Mouse (Mus musculus) adrenal gland, postnatal 10 days (tissue): ENCODE measurements around the gene Vamp5. TPM values are rescaled to one million over a fixed set of nuclear protein-coding genes. Genes with fewer than 3 reads are reported as not detected.

Experiments used
- DNase-seq: peaks from one replicate; pipeline ENCODE4 v3.0.0; 2021; ENCODE audit warnings: mixed read lengths
- total RNA-seq, 2 experiments: library from RNA; stranded (reverse); gene quantifications; 2 replicates each; pipeline ENCODE4 v1.2.3; 2021

Vamp5 gene
- total RNA-seq, 2 experiments from 2014 or later = 25.2 to 46.6 TPM

DNA sequence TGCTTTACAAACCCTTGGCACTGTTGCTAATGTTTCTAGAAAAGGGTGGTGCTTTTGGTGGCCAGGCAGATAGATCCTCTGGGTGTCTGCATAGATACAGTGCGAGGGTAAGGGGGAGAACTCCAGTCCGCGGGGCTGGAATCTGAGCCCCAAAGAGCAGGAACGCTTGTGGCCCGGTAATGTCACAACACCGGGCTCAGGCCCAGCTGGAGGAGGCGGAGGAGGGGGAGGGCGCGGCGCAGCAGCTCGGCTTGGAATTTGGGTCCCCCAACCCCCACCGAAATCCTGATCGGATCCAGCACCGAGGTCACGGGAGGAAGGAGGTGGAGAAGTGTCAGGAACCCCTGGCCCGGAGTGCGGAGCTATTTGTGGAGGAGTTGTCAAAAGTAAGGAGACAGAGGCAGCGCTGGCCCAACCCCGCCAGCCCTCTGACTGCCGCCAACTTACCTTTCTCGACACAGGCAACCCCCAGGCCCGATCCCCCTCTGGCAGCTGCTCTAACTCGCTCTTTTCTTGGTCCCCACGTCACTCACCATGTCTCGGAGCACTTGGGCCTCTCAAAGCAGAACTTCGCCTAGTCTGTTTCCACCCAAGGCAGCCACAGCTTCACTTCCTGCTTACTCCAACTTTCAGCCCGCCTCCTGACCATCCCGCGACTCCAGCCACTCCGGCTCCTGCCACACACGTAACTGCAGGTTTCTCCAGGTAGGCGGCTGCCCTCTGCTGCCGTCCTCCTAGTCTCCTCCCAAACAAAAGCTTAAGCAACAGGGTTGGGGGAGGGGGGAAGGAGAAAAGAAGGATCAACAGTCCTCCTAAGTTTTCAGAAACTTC lies 9.9 kb upstream of the Vamp5 start, which contains the start of gene Vamp8:
Vamp8 (minus strand) TSS at position 763 of the 831 bp plus-strand sequence.
- peak; percentile 90 for DNase-seq

- DNase-seq = peak; percentile 58
These were observed 9.2 kb upstream of the Vamp5 start for GRCm38 (mm10) chr6:72389471-72389940.

- DNase-seq = no peak
These were observed 8.6 kb upstream of the Vamp5 start for GRCm38 (mm10) chr6:72388791-72389329.

DNA sequence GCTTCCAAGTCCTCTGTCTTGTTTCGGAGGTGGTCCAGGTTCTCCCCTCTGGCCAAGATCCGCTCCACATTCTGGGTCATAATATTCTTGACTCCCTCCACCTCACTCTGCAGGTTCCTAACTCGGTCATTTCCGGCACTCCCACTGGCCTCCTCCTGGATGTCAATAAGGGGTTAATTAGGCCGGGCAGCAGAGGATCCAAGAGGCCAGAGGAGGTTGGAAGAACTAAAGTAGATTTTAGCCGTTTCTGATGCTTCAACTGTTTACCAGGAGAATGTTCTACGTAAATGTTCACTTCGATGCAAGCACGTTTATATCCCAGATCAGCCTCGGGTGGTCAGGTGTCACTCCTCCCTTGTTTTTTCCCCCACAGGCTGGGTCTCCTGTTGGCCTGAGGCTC lies 8.0 kb upstream of the Vamp5 start:
- DNase-seq = no peak

DNA sequence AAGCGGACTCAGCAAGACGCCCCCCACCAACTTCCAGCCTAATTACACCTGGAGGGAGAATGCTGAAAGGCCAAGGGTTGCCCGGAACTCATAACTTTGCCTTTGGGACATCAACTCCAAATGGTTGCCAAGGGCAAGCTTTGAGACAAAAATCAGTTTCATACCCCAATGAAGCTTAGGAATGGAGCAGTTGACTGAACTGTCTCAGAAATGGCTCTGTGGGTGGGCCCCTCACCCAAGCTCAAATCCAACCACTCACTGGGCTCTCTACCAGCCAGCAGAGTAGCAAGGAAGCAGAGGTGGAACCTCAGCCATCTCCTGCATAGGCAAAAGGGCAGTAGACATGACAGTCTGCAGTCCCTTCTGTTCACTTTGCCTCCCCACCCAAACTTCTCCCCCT lies 7.5 kb upstream of the Vamp5 start:
- no peak for DNase-seq

DNA sequence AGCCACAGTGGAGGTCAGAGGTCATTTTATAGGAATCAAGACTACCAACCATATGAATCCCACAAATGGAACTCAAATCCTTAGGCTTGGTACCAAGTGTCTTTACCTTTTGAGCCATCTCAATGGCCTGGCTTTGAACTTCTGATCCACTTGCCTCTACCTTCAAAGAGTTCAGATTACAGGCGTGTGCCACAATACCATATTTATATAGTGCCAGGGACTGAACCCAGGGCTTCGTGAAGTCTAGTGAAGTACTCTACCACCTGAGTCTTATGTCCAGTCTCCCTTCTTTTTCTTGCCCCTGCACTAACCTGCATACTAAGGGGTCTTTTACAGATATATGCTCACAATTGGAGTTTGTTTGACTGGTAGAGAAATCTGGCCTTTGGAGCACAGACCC lies 6.3 kb upstream of the Vamp5 start:
- DNase-seq = no peak

DNA sequence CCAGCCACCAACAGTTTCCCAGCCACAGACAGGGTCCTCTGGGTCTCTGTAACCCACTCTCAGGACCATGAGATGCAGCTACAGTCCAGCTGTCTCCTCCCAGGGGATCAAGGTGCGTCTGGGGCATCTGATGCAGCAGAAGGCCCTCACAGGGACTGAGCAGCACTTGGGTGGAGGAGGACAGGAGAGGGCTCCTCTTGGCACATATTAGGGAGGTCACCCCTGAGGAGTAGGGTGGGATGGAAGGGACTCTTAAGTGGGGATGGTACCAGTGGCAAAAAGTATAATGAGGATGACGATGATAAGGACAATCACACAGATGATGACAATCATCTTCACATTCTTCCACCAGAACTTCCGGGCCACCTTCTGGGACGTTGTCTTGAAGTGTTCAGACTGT lies 5.0 kb upstream of the Vamp5 start:
- DNase-seq = no peak

DNA sequence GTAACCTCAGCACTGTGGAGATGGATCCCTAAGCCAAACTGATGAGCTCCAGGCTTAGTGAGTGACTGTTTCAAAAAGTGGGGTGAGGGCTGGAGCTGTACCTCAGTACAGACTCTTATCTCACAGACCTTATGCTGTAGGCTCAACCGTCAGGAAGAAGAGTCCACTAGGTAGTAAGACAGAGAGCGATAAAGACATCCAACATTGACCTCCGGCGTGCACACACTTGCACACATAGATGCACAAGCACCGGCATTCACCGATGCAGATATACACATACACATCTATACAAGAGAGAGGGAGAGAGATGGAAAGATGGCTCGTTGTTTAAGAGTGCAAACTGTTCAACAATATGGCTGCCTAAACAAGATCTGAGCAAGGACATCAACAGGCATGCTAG lies 3.7 kb upstream of the Vamp5 start:
- no peak for DNase-seq

DNA sequence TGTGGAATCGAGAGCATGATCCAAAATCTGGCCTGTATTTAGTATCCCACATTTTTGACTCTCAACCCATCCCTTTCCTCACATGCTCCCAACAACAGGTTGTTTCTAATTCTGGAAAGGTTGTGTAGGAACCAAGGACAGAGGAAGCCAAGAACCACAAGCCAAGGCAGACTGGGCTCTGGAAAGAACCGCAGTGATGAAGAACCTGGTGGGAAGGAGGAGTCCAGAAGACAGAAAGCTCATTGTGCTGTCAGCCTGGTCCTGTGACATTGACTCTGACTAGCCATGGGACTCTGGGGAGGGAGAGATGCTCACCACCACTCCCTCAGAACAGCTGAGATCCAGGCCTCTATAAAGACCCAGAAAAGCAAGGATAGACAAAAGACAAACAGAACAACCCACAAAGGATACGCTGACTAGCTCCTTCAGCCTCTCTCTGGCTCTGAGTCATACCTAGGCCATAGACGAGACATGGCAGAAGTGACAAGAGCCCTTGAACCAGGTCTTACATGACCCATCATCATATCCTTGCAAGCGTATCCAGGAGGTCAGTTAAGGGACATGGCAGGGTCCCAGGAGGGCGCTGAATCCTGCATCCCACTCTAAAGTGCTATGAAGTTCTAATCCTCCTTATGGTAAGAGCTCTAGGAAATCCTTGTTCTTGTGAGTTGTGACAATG lies 3.0 kb upstream of the Vamp5 start:
- DNase-seq = no peak

DNA sequence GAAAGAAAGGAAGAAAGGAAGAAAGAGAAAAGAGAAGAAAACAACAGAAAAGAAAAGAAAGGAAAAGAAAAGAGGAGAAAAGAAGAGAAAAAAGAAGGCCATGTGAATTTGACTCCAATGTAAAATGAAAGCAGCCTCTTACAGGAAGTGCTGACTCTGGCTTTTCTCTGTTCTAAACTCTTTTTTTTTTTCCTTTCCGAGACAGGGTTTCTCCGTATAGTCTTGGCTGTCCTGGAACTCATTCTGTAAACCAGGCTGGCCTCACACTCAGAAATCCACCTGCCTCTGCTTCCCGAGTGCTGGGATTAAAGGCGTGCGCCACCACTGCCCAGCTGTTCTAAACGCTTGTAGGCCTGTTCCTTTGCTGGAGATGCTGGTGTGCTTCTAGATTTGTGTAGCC lies 2.2 kb upstream of the Vamp5 start:
- DNase-seq = no peak

GRCm38 (mm10) chr6:72379377-72380130 lies 714 bp downstream of the Vamp5 start:
- no peak for DNase-seq

GRCm38 (mm10) chr6:72378510-72379234 lies 1.6 kb downstream of the Vamp5 start:
- no peak for DNase-seq

DNA sequence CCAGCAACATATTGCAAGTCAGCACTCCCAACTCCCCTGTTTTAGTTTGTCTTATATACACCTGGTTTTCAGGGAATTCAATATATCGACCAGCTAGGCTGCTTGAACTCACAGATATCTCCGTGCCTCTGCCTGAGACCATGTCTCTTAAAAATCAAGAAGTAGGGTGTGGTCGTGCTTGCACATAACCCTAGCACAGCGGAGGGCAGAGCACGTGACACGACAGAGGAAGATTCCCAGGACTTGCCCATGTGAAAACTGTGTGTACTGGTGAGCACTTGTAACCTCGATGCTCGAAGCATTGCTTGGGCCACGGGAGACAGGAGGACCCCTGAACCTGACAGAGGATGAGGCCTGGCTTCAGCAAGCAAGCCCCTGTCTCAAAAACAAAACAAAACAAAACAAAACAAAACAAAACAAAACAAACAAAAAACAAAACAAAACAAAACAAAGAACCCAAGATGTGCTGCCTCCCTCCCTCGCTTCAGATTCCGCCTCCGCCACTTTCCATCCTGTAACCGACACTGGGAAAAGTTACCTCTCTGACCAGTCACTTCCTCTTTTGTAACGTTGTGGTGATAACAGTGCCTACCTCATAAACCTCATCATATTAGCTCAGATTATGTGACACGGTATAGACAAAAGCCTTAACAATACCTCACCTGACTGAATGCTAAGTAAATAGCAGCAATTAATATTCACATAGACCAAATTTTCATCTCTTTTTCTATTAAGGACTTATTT lies 5.3 kb downstream of the Vamp5 start:
- DNase-seq = no peak

GRCm38 (mm10) chr6:72374206-72374605 lies 6.1 kb downstream of the Vamp5 start:
- DNase-seq = no peak

GRCm38 (mm10) chr6:72373184-72373583 lies 7.1 kb downstream of the Vamp5 start:
- DNase-seq = no peak

GRCm38 (mm10) chr6:72371571-72371970 lies 8.7 kb downstream of the Vamp5 start:
- no peak for DNase-seq

DNA sequence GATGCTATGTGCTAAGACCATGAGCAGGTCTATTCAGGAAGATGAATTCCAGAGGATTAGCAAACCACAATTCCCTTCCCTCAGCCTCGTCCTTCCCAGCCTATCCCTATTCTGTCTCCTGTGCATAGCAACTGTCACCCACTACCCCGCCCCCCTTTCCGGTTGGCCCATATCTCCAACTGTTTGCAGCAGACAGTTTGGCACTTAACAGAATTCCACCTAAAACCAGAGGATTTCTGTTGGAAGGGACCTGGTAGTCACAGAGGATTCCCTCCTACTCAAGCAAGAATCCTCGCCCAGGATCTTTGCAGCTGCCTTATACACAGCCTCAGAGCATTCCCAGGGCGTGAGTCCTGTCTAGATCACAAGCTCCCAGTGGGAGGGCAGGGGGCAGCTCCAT lies 9.1 kb downstream of the Vamp5 start:
- peak; percentile 33 for DNase-seq

DNA sequence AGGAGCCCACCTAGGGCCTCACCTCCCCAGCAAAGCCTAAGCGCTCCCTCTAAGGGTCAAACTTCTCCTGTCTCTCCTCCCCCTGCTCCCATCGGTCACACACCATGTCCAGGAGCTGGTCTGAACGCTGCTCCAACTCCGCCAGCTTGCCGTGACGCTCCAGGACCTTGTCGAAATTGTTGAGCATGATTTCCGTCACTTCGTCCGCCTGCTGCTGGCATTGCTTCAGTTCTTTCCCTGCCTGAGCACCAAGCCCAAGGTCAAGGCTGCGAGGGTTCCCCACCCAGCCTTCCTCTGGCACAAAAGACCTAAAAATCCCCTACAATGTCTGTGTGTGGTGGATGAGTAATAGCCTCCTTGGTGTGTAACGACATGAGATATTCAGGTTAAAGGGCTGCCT lies 10.2 kb downstream of the Vamp5 start:
- peak; percentile 77 for DNase-seq

GRCm38 (mm10) chr6:72369557-72369956 lies 10.7 kb downstream of the Vamp5 start:
- DNase-seq = no peak

- no peak for DNase-seq
These were observed 12.8 kb downstream of the Vamp5 start for GRCm38 (mm10) chr6:72367460-72367974.
